Mouse (Mus musculus): ENCODE data around the gene Zdhhc9. TPM values are rescaled to one million over a fixed set of nuclear protein-coding genes. Genes with fewer than 3 reads are reported as not detected.

Gene Zdhhc9
- total RNA-seq, 1 experiment, result 9.7 TPM

DNA sequence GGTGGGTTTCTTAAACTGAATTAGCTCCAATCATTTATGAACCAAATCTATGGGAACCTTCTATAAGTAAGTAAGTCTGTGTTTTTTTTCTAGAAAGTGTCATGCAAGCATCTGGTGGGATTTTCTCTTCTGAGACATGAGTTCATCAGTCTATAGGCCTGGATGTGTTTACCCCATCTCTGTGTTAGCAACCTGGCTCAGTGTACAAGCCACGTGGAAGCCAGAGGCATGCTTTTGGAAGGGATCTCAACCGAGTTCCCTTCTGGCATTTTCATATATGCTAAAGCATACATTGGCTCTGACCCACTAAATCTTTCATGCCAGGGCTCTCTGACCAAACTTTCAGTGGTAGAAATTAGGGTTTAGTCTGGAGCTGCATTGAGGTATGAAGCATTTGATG, 54.7 kb downstream of the Zdhhc9 start:
- Histone ChIP-seq H3K27ac (ENCODE audit: insufficient read depth, low read depth, low read length, poor library complexity, severe bottlenecking) (no peak overlapping the region), H3K36me3 (ENCODE audit: control insufficient read depth, insufficient read depth, low read length, poor library complexity, severe bottlenecking) (no peaks in the 10 kb centered on the region), H3K9me3 (ENCODE audit: control insufficient read depth, insufficient read depth, low read depth, low read length) (no peaks in the 10 kb centered on the region), H3K9ac (ENCODE audit: insufficient read depth, low read depth, low read length, poor library complexity, severe bottlenecking) (no peak overlapping the region), H3K4me1 (ENCODE audit: control insufficient read depth in 2 of 2, insufficient read depth in 2 of 2, low read length in 2 of 2, poor library complexity in 1 of 2) (peaks cover 0 to 3% of the 10 kb centered on the region in 2 experiments; a peak in 1 of 4 replicates), H3K4me3 (ENCODE audit: insufficient read depth in 1 of 2, low read depth in 1 of 2, low read length in 2 of 2, poor library complexity in 1 of 2, severe bottlenecking in 1 of 2) (no peak overlapping the region)
- no peak for DNase-seq (ENCODE audit: low read depth, low spot score)
- in situ Hi-C loops (cut with MboI; ENCODE audit: low sequenced_read_pairs in 2 of 2, unreplicated experiment in 2 of 2), result no loop called here
- TF ChIP-seq HCFC1 (IDR thresholded peaks at IDR 0.05; ENCODE audit: borderline replicate concordance, insufficient read depth, low read length) (no peak), ZC3H11A (IDR thresholded peaks at IDR 0.05; ENCODE audit: borderline replicate concordance, low read depth, low read length) (no peak), CHD2 (IDR thresholded peaks at IDR 0.05; ENCODE audit: low read depth, low read length) (no peak), MAFK (IDR thresholded peaks at IDR 0.05; ENCODE audit: insufficient read depth, low read depth, low read length) (no peak), ZNF384 (IDR thresholded peaks at IDR 0.05; ENCODE audit: low read depth, low read length) (no peak)

DNA sequence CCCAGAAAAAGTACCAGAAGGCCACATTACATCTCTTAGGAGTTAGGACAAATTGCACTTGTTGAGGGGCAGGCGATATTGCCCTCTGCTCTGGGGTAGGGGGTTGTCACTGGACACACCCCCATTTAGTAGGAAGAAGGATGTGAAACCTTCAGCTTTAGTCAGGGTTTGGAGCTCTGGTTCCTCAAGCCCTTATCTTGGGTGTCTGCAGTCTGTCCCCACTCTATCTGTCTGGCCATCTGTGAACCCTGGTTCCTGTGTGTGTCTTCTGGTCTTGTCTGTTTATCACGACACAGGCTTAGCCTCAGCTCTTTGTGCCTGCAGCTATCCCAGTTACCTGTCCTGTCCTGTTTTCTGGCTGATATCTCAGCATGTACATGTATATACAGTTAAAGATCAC, 55.3 kb downstream of the Zdhhc9 start:
- Histone ChIP-seq H3K4me1 (ENCODE audit: control insufficient read depth in 2 of 2, insufficient read depth in 2 of 2, low read length in 2 of 2, poor library complexity in 1 of 2) (peaks cover 0 to 3% of the 10 kb centered on the region in 2 experiments; a peak in 1 of 4 replicates), H3K4me3 (ENCODE audit: insufficient read depth in 1 of 2, low read depth in 1 of 2, low read length in 2 of 2, poor library complexity in 1 of 2, severe bottlenecking in 1 of 2) (no peak overlapping the region), H3K27ac (ENCODE audit: insufficient read depth, low read depth, low read length, poor library complexity, severe bottlenecking) (no peak overlapping the region), H3K9ac (ENCODE audit: insufficient read depth, low read depth, low read length, poor library complexity, severe bottlenecking) (no peak overlapping the region), H3K9me3 (ENCODE audit: control insufficient read depth, insufficient read depth, low read depth, low read length) (no peaks in the 10 kb centered on the region), H3K36me3 (ENCODE audit: control insufficient read depth, insufficient read depth, low read length, poor library complexity, severe bottlenecking) (no peaks in the 10 kb centered on the region)
- no peak for DNase-seq (ENCODE audit: low read depth, low spot score)
- in situ Hi-C loops (cut with MboI; ENCODE audit: low sequenced_read_pairs in 2 of 2, unreplicated experiment in 2 of 2), result no loop called here
- TF ChIP-seq HCFC1 (IDR thresholded peaks at IDR 0.05; ENCODE audit: borderline replicate concordance, insufficient read depth, low read length), result no peak
- no peak for TF ChIP-seq CHD2 (IDR thresholded peaks at IDR 0.05; ENCODE audit: low read depth, low read length)
- TF ChIP-seq ZNF384 (IDR thresholded peaks at IDR 0.05; ENCODE audit: low read depth, low read length), result no peak
- TF ChIP-seq MAFK (IDR thresholded peaks at IDR 0.05; ENCODE audit: insufficient read depth, low read depth, low read length), result no peak
- TF ChIP-seq ZC3H11A (IDR thresholded peaks at IDR 0.05; ENCODE audit: borderline replicate concordance, low read depth, low read length), result no peak

DNA sequence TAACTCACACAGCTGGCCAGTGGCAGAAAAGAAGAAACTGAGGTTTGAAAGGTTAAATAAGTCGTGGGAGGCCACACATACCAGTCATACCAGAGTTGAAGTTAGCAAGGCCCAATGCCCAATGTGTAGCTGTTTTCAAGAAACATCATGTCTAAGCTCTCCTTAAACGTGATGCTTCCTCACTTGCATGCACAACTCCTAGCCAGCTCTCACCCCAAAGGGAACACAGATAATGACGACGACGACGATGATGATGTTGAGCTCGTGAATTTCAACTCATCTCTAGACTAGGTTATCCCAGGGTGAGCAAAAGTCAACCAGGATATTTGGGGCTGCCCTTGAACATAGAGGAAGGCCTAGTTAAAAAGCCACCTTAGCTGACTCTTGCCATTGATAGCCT, 56.6 kb downstream of the Zdhhc9 start:
- in situ Hi-C loops (cut with MboI; ENCODE audit: low sequenced_read_pairs in 2 of 2, unreplicated experiment in 2 of 2), result no loop called here
- no peaks in the 10 kb centered on the region for H3K36me3 ChIP-seq (ENCODE audit: control insufficient read depth, insufficient read depth, low read length, poor library complexity, severe bottlenecking)
- H3K4me1 ChIP-seq (ENCODE audit: control insufficient read depth in 2 of 2, insufficient read depth in 2 of 2, low read length in 2 of 2, poor library complexity in 1 of 2), result peaks cover 0 to 3% of the 10 kb centered on the region in 2 experiments; a peak in 1 of 4 replicates
- TF ChIP-seq CHD2 (IDR thresholded peaks at IDR 0.05; ENCODE audit: low read depth, low read length) (no peak), ZNF384 (IDR thresholded peaks at IDR 0.05; ENCODE audit: low read depth, low read length) (no peak), ZC3H11A (IDR thresholded peaks at IDR 0.05; ENCODE audit: borderline replicate concordance, low read depth, low read length) (no peak), HCFC1 (IDR thresholded peaks at IDR 0.05; ENCODE audit: borderline replicate concordance, insufficient read depth, low read length) (no peak), MAFK (IDR thresholded peaks at IDR 0.05; ENCODE audit: insufficient read depth, low read depth, low read length) (no peak)
- no peak overlapping the region for H3K27ac ChIP-seq (ENCODE audit: insufficient read depth, low read depth, low read length, poor library complexity, severe bottlenecking)
- H3K9me3 ChIP-seq (ENCODE audit: control insufficient read depth, insufficient read depth, low read depth, low read length), result no peaks in the 10 kb centered on the region
- H3K4me3 ChIP-seq (ENCODE audit: insufficient read depth in 1 of 2, low read depth in 1 of 2, low read length in 2 of 2, poor library complexity in 1 of 2, severe bottlenecking in 1 of 2), result no peak overlapping the region
- no peak overlapping the region for H3K9ac ChIP-seq (ENCODE audit: insufficient read depth, low read depth, low read length, poor library complexity, severe bottlenecking)
- DNase-seq (ENCODE audit: low read depth, low spot score), result no peak

DNA sequence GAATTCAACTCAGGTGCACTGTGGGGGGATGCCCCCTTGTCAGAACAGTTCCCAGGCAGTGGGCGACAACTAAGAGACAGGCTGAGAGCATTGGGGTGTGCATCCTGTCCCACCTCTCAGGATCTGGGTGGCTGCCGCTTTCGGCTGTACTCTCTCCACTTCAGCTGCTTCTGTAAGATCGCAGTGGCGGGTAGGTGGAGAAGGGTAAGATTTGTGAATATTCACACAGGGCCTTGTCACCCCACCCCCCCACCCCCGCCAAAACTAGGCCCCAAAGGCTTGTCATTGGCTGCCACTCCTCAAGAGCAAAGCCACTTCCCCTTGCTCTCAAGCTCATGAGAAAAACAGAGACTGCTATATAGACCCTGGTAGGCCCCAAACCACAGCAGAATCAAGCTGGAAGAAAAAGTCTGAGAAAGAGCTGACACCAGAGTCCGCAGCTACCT, 60.9 kb downstream of the Zdhhc9 start:
- Histone ChIP-seq H3K36me3 (ENCODE audit: control insufficient read depth, insufficient read depth, low read length, poor library complexity, severe bottlenecking) (no peaks in the 10 kb centered on the region), H3K27ac (ENCODE audit: insufficient read depth, low read depth, low read length, poor library complexity, severe bottlenecking) (no peak overlapping the region), H3K4me3 (ENCODE audit: insufficient read depth in 1 of 2, low read depth in 1 of 2, low read length in 2 of 2, poor library complexity in 1 of 2, severe bottlenecking in 1 of 2) (no peak overlapping the region), H3K4me1 (ENCODE audit: control insufficient read depth in 2 of 2, insufficient read depth in 2 of 2, low read length in 2 of 2, poor library complexity in 1 of 2) (peaks cover 0 to 3% of the 10 kb centered on the region in 2 experiments; a peak in 1 of 4 replicates), H3K9me3 (ENCODE audit: control insufficient read depth, insufficient read depth, low read depth, low read length) (no peaks in the 10 kb centered on the region), H3K9ac (ENCODE audit: insufficient read depth, low read depth, low read length, poor library complexity, severe bottlenecking) (no peak overlapping the region)
- TF ChIP-seq CHD2 (IDR thresholded peaks at IDR 0.05; ENCODE audit: low read depth, low read length), result no peak
- TF ChIP-seq HCFC1 (IDR thresholded peaks at IDR 0.05; ENCODE audit: borderline replicate concordance, insufficient read depth, low read length), result no peak
- TF ChIP-seq MAFK (IDR thresholded peaks at IDR 0.05; ENCODE audit: insufficient read depth, low read depth, low read length), result no peak
- TF ChIP-seq ZC3H11A (IDR thresholded peaks at IDR 0.05; ENCODE audit: borderline replicate concordance, low read depth, low read length), result no peak
- no peak for TF ChIP-seq ZNF384 (IDR thresholded peaks at IDR 0.05; ENCODE audit: low read depth, low read length)
- in situ Hi-C loops (cut with MboI; ENCODE audit: low sequenced_read_pairs in 2 of 2, unreplicated experiment in 2 of 2), result no loop called here
- no peak for DNase-seq (ENCODE audit: low read depth, low spot score)

DNA sequence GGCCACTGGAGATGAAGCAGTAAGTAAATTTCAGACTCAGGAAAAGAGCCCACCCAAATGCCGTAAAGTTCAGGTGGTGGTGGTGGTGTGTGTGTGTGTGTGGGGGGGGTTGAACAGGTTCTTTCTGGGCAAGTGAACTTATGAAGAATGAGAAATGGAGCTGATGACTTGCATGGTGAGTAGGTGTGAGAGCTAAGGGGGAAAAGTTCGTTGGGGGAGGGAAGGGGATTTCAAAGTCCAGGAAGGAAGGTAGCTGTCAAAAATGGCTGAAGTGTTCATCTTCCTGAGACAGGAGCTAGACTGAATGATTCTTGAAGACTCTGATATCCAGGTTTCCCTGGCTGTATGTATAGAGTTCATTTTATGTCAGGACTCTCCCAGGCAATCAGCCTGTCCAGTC, 61.5 kb downstream of the Zdhhc9 start:
- no peak overlapping the region for H3K4me3 ChIP-seq (ENCODE audit: insufficient read depth in 1 of 2, low read depth in 1 of 2, low read length in 2 of 2, poor library complexity in 1 of 2, severe bottlenecking in 1 of 2)
- TF ChIP-seq MAFK (IDR thresholded peaks at IDR 0.05; ENCODE audit: insufficient read depth, low read depth, low read length), result no peak
- no peak for TF ChIP-seq CHD2 (IDR thresholded peaks at IDR 0.05; ENCODE audit: low read depth, low read length)
- TF ChIP-seq ZNF384 (IDR thresholded peaks at IDR 0.05; ENCODE audit: low read depth, low read length), result no peak
- TF ChIP-seq ZC3H11A (IDR thresholded peaks at IDR 0.05; ENCODE audit: borderline replicate concordance, low read depth, low read length), result no peak
- no peak for TF ChIP-seq HCFC1 (IDR thresholded peaks at IDR 0.05; ENCODE audit: borderline replicate concordance, insufficient read depth, low read length)
- H3K4me1 ChIP-seq (ENCODE audit: control insufficient read depth in 2 of 2, insufficient read depth in 2 of 2, low read length in 2 of 2, poor library complexity in 1 of 2), result peaks cover 0 to under 1% of the 10 kb centered on the region in 2 experiments; a peak in 1 of 4 replicates
- H3K27ac ChIP-seq (ENCODE audit: insufficient read depth, low read depth, low read length, poor library complexity, severe bottlenecking), result no peak overlapping the region
- no peaks in the 10 kb centered on the region for H3K36me3 ChIP-seq (ENCODE audit: control insufficient read depth, insufficient read depth, low read length, poor library complexity, severe bottlenecking)
- no peak for DNase-seq (ENCODE audit: low read depth, low spot score)
- no peaks in the 10 kb centered on the region for H3K9me3 ChIP-seq (ENCODE audit: control insufficient read depth, insufficient read depth, low read depth, low read length)
- in situ Hi-C loops (cut with MboI; ENCODE audit: low sequenced_read_pairs in 2 of 2, unreplicated experiment in 2 of 2), result no loop called here
- no peak overlapping the region for H3K9ac ChIP-seq (ENCODE audit: insufficient read depth, low read depth, low read length, poor library complexity, severe bottlenecking)

Measured in ES-E14 (cell line).